Mouse (Mus musculus) T-helper 2 cell (primary cell): ENCODE results near the gene Ap5s1.

Experiments
- in situ Hi-C: fragments of 300-600 bp; cut with MboI, MseI; formaldehyde crosslinking; loops from one replicate; pipeline ENCODE4 v1.15.1; 2025; ENCODE audit warnings: high pct_unique_total_duplicates

The Ap5s1 gene

GRCm38 (mm10) chr2:131187602-131187922 is 19.3 kb upstream of the Ap5s1 start:
- in situ Hi-C loops: no loop called here

- in situ Hi-C loops: no loop called here
Observed at GRCm38 (mm10) chr2:131188311-131188710, 18.6 kb upstream of the Ap5s1 start.

GRCm38 (mm10) chr2:131189521-131190309 is 17.2 kb upstream of the Ap5s1 start:
- in situ Hi-C loops: no loop called here

GRCm38 (mm10) chr2:131190344-131191004 is 16.4 kb upstream of the Ap5s1 start:
- in situ Hi-C loops: no loop called here

- in situ Hi-C loops: no loop called here
Observed at GRCm38 (mm10) chr2:131191005-131191390, 15.9 kb upstream of the Ap5s1 start.

GRCm38 (mm10) chr2:131196606-131197316 is 10.1 kb upstream of the Ap5s1 start:
- in situ Hi-C loops: no loop called here

GRCm38 (mm10) chr2:131200710-131201109 is 6.2 kb upstream of the Ap5s1 start:
- in situ Hi-C loops: no loop called here

- in situ Hi-C loops: no loop called here
Observed at GRCm38 (mm10) chr2:131201262-131201661, 5.6 kb upstream of the Ap5s1 start.

GRCm38 (mm10) chr2:131203816-131204409 is 3.0 kb upstream of the Ap5s1 start:
- in situ Hi-C loops: no loop called here

- in situ Hi-C loops: no loop called here
Observed at GRCm38 (mm10) chr2:131204410-131204981, 2.4 kb upstream of the Ap5s1 start.

- in situ Hi-C loops: no loop called here
Observed at GRCm38 (mm10) chr2:131205521-131206182, 1.2 kb upstream of the Ap5s1 start.

- in situ Hi-C loops: no loop called here
Observed at GRCm38 (mm10) chr2:131208356-131208755, 1.5 kb downstream of the Ap5s1 start.

GRCm38 (mm10) chr2:131209125-131209795 is 2.4 kb downstream of the Ap5s1 start:
- in situ Hi-C loops: no loop called here

GRCm38 (mm10) chr2:131209969-131210792 is 3.3 kb downstream of the Ap5s1 start:
- in situ Hi-C loops: loop anchor here (10.0 kb wide), 1 partner anchor 1055 kb away; the partner anchor contains the start of gene Cds2

GRCm38 (mm10) chr2:131211026-131211615 is 4.2 kb downstream of the Ap5s1 start:
- in situ Hi-C loops: loop anchor here (10.0 kb wide), 1 partner anchor 1054 kb away; the partner anchor contains the start of gene Cds2

- in situ Hi-C loops: loop anchor here (10.0 kb wide), 1 partner anchor 1051 kb away; the partner anchor contains the start of gene Cds2
Observed at GRCm38 (mm10) chr2:131213773-131214172, 6.9 kb downstream of the Ap5s1 start.

- in situ Hi-C loops: loop anchor here (10.0 kb wide), 1 partner anchor 1049 kb away; the partner anchor contains the start of gene Cds2
Observed at GRCm38 (mm10) chr2:131215941-131216858, 9.3 kb downstream of the Ap5s1 start.

GRCm38 (mm10) chr2:131220030-131220429 is 13.2 kb downstream of the Ap5s1 start:
- in situ Hi-C loops: no loop called here
